Mouse (Mus musculus) megakaryocyte, embryonic 14.5 days (primary cell): ENCODE data around the gene Mul1. TPM values are rescaled to one million over a fixed set of nuclear protein-coding genes. Genes with fewer than 3 reads are reported as not detected.

Source experiments
- H3K27me3 ChIP-seq: replicated peaks from 2 replicates; pipeline ENCODE3; 2012; ENCODE audit warnings: inconsistent platforms
- H3K36me3 ChIP-seq: replicated peaks from 2 replicates; pipeline ENCODE3; 2012; ENCODE audit warnings: low read length, inconsistent platforms, mixed read lengths
- H3K4me1 ChIP-seq: 2 replicates; pipeline ENCODE4 v1.6.1; 2012; ENCODE audit warnings: inconsistent platforms
- H3K4me3 ChIP-seq: replicated peaks from 2 replicates; pipeline ENCODE3; 2012; ENCODE audit warnings: moderate library complexity, mild to moderate bottlenecking, inconsistent platforms
- H3K9me3 ChIP-seq: 2 replicates; pipeline ENCODE4 v1.6.1; 2012; ENCODE audit warnings: inconsistent platforms
- FLI1 ChIP-seq: IDR thresholded peaks from 2 replicates; pipeline ENCODE4 v1.6.1; 2012; ENCODE audit warnings: low read length, inconsistent platforms, mixed read lengths
- GATA1 ChIP-seq: IDR thresholded peaks from 3 replicates; pipeline ENCODE4 v1.6.1; 2012; ENCODE audit warnings: mixed read lengths, low read length, inconsistent platforms, borderline replicate concordance
- polyA plus RNA-seq: library from polyadenylated mRNA; stranded (reverse); fragments of >175 nt; gene quantifications from 2 replicates; pipeline ENCODE4 v1.2.3, GENCODE M21; 2012; ENCODE audit warnings: low replicate concordance; ENCODE audit not compliant: insufficient read depth

The Mul1 gene
- polyA plus RNA-seq, 1 experiment: 21.8 TPM

DNA sequence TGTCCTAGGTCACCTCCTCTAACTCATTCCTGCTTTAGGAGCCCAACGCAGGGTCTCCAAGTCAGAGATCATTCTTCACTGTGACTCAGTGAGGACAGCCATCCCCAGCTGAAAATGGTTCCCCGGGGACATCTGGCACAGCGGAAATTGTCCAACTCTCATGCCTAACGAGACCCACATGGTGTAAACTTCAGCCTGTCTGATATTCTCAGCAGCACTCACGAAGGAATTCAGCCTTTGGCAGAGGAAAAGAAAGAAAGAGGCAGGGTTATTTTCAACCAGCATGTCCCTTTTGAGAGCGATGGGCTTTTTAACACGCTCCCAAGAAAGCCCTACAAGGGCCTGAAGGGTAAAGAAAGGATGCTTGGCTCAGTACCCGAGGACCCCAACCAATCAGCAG is 3.1 kb upstream of the Mul1 start:
- TF ChIP-seq FLI1: no peak
- TF ChIP-seq GATA1: no peak
- Histone ChIP-seq H3K27me3 (peaks cover 30% of the 10 kb centered on the region), H3K4me1 (peaks cover 28% of the 10 kb centered on the region)

DNA sequence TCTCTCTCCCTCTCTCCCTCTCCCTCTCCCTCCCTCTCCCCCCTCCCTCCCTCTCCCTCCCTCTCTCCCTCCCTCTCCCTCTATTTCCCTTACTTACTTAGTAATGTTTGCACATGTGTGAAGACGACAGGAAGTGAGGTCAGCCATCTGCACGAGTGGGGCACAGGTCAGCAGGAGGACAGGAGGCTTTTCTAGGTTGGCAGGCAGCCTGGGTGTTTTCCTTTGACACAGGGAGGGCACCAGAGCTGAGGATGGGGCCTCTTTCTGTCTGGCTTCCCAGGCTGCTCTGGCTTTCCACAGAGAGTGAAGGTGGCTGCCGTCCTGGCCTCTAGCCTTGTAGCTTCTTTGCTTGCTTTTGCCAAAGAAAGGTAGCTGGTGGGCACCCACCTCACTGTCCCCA is 5.6 kb downstream of the Mul1 start:
- H3K9me3 ChIP-seq: 0 out of 2 replicates have a peak, but pooled peaks cover under 1% of the 10 kb centered on the region
- TF ChIP-seq FLI1: no peak
- TF ChIP-seq GATA1: no peak
- H3K4me1 ChIP-seq: peaks cover 12% of the 10 kb centered on the region
- peaks cover 17% of the 10 kb centered on the region for H3K27me3 ChIP-seq
- no peak overlapping the region for H3K4me3 ChIP-seq
- H3K36me3 ChIP-seq: peaks cover 68% of the 10 kb centered on the region

More for the DNA sequence above, 3.1 kb upstream of the Mul1 start:
- H3K36me3 ChIP-seq: peaks cover 6% of the 10 kb centered on the region
- no peak overlapping the region for H3K4me3 ChIP-seq
- H3K9me3 ChIP-seq: no peaks in the 10 kb centered on the region

DNA sequence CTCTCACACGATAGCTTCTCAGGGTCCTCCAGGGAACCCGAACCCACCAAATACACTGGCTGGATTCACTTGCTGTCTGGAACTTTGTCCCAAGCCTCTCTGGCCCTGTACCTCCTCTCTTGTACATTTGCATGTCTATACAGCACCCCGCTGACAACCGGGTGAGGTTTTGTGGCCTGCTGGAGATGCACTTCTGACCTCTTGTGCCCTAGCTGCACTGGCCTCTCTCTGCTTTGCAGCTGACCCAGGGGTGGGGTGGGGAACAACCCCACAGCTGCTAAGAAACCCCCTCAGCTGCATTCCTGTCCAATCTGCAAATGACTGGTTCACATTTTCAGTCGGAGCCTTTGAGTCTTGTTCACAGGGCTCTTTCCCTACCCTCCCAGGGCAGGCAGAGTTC is 10.5 kb downstream of the Mul1 start:
- H3K4me1 ChIP-seq: peaks cover 13% of the 10 kb centered on the region
- no peak overlapping the region for H3K4me3 ChIP-seq
- H3K36me3 ChIP-seq: peaks cover 26% of the 10 kb centered on the region
- TF ChIP-seq GATA1 (no peak), FLI1 (no peak)
- H3K27me3 ChIP-seq: peaks cover 61% of the 10 kb centered on the region
- H3K9me3 ChIP-seq: peaks cover 10% of the 10 kb centered on the region

- H3K27me3 ChIP-seq: peaks cover 79% of the 10 kb centered on the region
- peaks cover 13% of the 10 kb centered on the region for H3K4me1 ChIP-seq
- TF ChIP-seq GATA1: no peak
- TF ChIP-seq FLI1: no peak
- H3K9me3 ChIP-seq: peaks cover 10% of the 10 kb centered on the region
- H3K4me3 ChIP-seq: no peak overlapping the region
- H3K36me3 ChIP-seq: peaks cover 6% of the 10 kb centered on the region
These were observed 12.5 kb downstream of the Mul1 start for GRCm38 (mm10) chr4:138446981-138447380.

DNA sequence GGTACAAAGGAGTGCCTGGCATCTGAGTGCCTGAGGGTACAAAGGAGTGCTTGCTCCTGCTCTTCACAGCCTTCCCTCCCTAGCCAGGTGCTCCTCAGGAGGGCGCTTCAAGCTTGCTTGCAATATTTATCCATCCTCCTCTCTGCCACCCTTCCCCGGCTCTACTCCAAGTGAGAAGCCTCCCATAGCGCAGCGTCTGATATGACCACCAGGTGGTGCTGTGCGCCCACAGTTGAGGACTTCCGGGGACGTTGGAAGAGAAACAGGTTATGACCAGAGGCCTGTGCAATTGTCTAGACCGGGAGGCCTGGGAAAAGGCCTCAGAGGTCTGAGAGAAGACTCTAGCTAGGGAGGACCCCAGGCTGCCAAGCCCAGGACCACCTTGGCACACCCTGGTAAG is 12.9 kb downstream of the Mul1 start:
- peak overlapping the region; percentile 28 for H3K4me3 ChIP-seq
- peaks cover 10% of the 10 kb centered on the region for H3K9me3 ChIP-seq
- H3K36me3 ChIP-seq: peaks cover 2% of the 10 kb centered on the region
- peaks cover 83% of the 10 kb centered on the region for H3K27me3 ChIP-seq
- TF ChIP-seq GATA1 (no peak), FLI1 (no peak)
- peaks cover 13% of the 10 kb centered on the region for H3K4me1 ChIP-seq

DNA sequence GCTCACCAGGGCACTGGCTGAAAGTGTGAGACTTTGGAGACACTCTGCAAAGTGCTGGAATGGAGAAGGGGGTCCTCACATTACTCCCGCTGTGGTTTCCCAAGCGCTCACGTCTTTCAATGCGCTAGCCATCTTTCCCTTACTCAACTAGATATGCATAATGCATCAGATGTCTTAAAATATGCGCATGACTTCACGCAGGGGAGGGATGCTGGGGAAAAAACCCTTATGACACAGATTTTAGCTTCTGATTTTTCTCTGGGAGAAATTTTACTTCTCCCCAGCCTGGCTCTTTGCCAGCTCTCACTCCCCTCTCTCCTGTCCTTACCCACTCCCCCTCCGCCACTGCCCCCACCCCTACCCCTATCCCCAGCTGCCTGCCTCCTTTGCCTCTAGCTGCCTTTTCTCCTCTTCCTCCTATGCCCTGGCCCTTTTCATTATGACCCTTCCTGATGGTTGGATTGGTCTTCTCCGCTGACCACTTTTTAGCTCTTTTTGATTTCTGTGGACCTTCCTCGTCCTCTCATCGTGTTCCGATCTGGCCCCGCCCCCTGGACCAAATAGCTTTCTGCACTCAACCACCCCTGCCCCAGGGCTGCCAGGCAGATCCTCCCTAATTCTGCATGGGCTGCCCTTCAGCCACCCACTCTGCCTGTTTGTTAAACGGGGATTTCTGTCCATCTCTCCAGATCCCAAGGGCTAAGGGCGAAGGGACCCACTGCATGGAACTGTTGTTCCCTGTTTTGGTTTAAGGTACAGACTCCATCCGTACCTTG is 13.5 kb downstream of the Mul1 start:
- Histone ChIP-seq H3K36me3 (no peaks in the 10 kb centered on the region), H3K4me3 (peak overlapping the region; percentile 28), H3K4me1 (peaks cover 13% of the 10 kb centered on the region), H3K27me3 (peaks cover 89% of the 10 kb centered on the region), H3K9me3 (peaks cover 10% of the 10 kb centered on the region)
- TF ChIP-seq GATA1 (no peak), FLI1 (no peak)

GRCm38 (mm10) chr4:138448872-138449615 is 14.6 kb downstream of the Mul1 start:
- H3K9me3 ChIP-seq: peaks cover 10% of the 10 kb centered on the region
- H3K27me3 ChIP-seq: peaks cover 93% of the 10 kb centered on the region
- H3K4me1 ChIP-seq: peaks cover 23% of the 10 kb centered on the region
- H3K36me3 ChIP-seq: no peaks in the 10 kb centered on the region
- TF ChIP-seq FLI1: no peak
- no peak for TF ChIP-seq GATA1
- H3K4me3 ChIP-seq: no peak overlapping the region

- TF ChIP-seq GATA1 (no peak), FLI1 (no peak)
- H3K4me1 ChIP-seq: peaks cover 30% of the 10 kb centered on the region
- H3K27me3 ChIP-seq: peaks cover 93% of the 10 kb centered on the region
- no peaks in the 10 kb centered on the region for H3K36me3 ChIP-seq
- no peak overlapping the region for H3K4me3 ChIP-seq
- peaks cover 10% of the 10 kb centered on the region for H3K9me3 ChIP-seq
These were observed 15.3 kb downstream of the Mul1 start for GRCm38 (mm10) chr4:138449636-138450314.

DNA sequence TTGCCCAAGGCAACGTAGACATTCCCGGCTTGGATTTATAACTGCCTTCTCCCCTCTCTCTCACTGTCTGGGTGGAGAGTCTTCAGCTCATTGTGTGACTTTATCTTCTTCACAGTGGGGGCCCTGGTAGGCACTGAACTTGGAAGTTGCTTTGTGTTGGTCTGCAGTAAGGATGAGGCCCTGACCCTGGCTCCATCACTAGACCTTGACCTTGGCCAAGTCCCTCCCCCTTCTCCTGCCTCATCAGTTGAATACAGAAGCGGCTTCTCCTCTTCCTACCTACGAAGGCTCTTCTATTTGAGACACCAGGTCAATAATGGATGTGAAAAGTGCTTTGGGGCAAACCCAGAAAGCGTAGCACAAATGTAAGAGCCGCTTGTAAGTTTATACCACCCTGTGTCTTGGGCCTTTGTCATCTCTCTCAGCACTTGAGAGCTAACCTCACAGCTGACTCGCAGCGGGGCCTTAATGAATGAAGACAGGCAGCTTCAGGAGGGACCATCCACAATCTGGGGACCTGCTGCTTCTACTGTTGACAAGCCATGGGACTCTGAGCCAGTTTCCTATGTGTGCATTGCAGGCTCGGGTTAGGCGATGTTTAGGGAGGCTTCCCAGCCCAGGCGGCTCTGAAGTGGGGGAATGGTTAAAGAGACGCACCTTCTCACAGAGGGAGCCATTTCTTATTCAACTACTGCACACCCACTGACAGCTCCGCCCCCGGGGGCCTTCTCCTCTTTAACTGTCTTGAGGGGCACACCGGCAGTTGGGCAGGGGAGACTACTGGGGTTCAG is 18.0 kb downstream of the Mul1 start:
- peaks cover 95% of the 10 kb centered on the region for H3K27me3 ChIP-seq
- no peaks in the 10 kb centered on the region for H3K36me3 ChIP-seq
- no peaks in the 10 kb centered on the region for H3K9me3 ChIP-seq
- no peak for TF ChIP-seq GATA1
- TF ChIP-seq FLI1: no peak
- H3K4me3 ChIP-seq: no peak overlapping the region
- peaks cover 38% of the 10 kb centered on the region for H3K4me1 ChIP-seq
